Mouse (Mus musculus): ENCODE data around the gene AC131692.1. TPM values are rescaled to one million over a fixed set of nuclear protein-coding genes. Genes with fewer than 3 reads are reported as not detected.
A peak's percentile ranks its signal among the peaks of the same experiment; 100 is the strongest.

Gene AC131692.1
- polyA plus RNA-seq, 1 experiment from 2014 or later = not detected

DNA sequence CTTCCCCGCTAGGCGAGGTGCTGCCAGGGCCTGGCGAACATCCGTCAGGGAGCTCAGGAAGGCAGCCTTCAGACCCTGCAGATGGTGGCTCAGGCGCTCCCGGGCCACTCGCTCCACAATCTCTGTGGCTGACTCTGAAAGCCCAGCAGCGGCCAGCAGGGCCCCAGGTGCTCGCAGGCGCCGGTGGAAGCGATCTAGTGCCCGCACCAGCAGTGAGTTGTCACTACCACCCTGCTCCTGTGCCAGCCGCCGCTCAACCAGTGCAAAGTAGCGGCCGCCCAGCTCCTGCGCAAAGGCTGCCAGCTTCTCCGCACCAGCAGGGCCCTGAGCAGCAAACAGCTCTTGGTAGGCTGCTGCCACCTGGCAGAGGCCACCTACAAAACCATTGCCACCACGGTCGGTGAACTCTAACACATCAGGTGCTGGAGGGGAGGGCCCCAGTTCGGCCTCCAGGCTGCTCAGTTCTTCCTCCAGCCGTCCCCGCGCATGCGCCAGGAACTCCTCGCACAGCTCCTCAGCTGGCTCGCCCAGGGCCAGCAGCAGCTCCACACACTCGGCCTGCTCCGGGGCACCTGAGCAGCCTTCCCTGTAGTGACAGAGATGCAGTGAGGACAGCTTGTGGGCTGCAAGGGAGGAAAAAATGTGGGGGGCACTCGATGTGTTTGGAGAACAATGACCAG is 23.5 kb upstream of the AC131692.1 start:
- H3K27ac ChIP-seq (replicated peaks) = no peak overlapping the region
- peaks cover 37% of the 10 kb centered on the region for H3K4me1 ChIP-seq
- H3K9ac ChIP-seq (replicated peaks) = no peak overlapping the region
- H3K36me3 ChIP-seq = peaks cover 30% of the 10 kb centered on the region
- H3K9me3 ChIP-seq (replicated peaks) = no peaks in the 10 kb centered on the region
- H3K4me2 ChIP-seq = no peak overlapping the region
- no peaks in the 10 kb centered on the region for H3K27me3 ChIP-seq (replicated peaks)
- H3K4me3 ChIP-seq (replicated peaks) = no peak overlapping the region
- ATAC-seq (ENCODE audit: low FRiP score) = no peak
- WGBS = 94% methylated on average over 31 of the region's 31 CpGs

DNA sequence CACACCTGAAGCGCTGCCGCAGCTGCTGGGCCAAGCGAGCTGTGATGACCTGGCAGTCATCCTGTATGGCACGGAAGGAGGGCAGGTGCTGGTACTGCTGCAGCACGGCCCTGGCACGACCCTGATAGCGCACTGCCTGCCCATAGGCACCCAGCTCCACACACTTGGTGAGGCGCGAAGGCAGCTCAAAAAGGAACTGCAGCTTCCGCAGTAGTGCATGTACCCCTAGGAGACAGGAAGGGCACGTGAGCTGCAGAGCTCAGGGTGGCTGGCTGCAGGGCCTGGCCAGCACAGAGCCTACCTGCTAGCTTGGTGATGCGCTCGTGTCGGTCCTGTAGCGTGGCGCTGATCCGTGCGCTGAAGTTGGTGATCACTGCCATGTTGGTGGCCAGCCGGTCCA is 23.0 kb upstream of the AC131692.1 start:
- H3K36me3 ChIP-seq = peaks cover 30% of the 10 kb centered on the region
- 95% methylated on average over 19 of the region's 19 CpGs for WGBS
- H3K9me3 ChIP-seq (replicated peaks) = no peaks in the 10 kb centered on the region

DNA sequence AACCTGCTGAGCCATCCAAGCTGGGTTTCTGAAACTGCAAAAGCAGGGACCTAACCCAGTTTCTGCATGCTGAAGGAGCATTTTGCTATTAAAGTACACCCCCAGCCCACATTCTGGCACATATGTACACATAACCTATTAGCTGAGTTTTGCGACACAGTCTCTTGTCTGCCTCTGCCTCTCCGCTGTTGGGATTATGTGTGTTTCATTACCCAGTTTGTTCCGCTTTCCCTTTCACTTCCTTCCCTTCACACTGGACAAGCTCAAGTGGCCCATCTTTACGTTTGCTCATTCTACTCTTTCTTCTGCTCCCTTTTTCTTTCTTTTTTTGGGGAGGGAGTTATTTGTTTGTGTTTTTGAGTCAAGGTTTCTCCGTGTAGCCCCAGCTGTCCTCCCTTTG is 20.3 kb upstream of the AC131692.1 start:
- H3K9me3 ChIP-seq (replicated peaks) = no peaks in the 10 kb centered on the region
- peaks cover 27% of the 10 kb centered on the region for H3K4me1 ChIP-seq
- H3K27ac ChIP-seq (replicated peaks) = no peak overlapping the region
- H3K4me3 ChIP-seq (replicated peaks) = no peak overlapping the region
- H3K9ac ChIP-seq (replicated peaks) = no peak overlapping the region
- 90% methylated on average over 5 of the region's 5 CpGs for WGBS
- H3K36me3 ChIP-seq = peaks cover 29% of the 10 kb centered on the region
- no peak overlapping the region for H3K4me2 ChIP-seq
- H3K27me3 ChIP-seq (replicated peaks) = no peaks in the 10 kb centered on the region
- ATAC-seq (ENCODE audit: low FRiP score) = no peak

More for the DNA sequence above, 23.0 kb upstream of the AC131692.1 start:
- no peak for ATAC-seq (ENCODE audit: low FRiP score)
- Histone ChIP-seq H3K4me3 (replicated peaks) (no peak overlapping the region), H3K9ac (replicated peaks) (no peak overlapping the region), H3K4me1 (peaks cover 37% of the 10 kb centered on the region), H3K4me2 (no peak overlapping the region), H3K27me3 (replicated peaks) (no peaks in the 10 kb centered on the region), H3K27ac (replicated peaks) (no peak overlapping the region)

DNA sequence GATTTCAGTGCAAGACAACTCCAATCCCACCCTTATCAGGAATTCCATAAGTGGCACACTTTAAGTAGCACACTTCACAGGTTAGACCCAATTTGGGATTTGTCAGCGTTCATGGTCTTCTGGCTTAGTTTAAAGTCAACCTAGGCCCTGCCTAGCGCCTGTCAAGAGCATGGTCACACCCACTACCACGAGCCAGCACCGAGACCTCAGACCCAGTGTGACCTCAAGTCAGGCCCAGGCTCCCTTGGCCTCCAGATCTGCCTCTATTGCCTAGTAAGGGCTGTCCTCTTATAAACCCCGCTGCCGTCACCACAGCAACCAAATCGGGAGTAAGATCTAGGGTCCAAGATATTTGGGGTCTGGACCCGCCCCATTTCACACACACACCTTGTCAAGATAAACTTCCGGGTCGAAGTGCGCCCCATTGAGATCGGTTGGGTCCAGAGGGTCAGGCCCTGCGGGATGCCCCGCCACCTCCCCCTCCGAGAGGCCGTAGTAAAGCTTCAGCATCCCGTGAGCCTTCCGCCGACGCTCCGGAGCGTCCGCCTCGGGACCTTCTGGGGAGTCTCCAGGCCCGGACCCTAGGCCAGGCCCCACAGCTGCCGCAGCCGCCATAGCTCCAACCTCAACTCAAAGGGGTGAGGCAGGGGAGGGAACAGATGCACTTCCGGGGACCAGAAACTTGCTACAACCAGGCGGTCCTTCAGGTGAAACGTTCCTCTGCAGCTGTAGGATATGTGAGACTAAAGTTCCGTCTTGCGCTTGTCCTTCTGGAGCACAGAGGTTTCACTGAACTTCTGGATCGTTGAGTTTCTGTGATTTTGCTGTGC is 17.4 kb upstream of the AC131692.1 start, which contains the start of gene Vps51:
Vps51 (minus strand) TSS at position 668 of the 830 bp plus-strand sequence.
- H3K27me3 ChIP-seq (replicated peaks) = no peaks in the 10 kb centered on the region
- peak within 1 kb of the TSS; percentile 91 for H3K4me2 ChIP-seq
- H3K27ac ChIP-seq (replicated peaks) = peak within 1 kb of the TSS; percentile 92
- peak within 1 kb of the TSS; percentile 63 for H3K9ac ChIP-seq (replicated peaks)
- peaks cover 24% of the 10 kb centered on the region for H3K36me3 ChIP-seq
- ATAC-seq (ENCODE audit: low FRiP score) = peak; percentile 87
- H3K4me3 ChIP-seq (replicated peaks) = peak within 1 kb of the TSS; percentile 63
- WGBS = 2% methylated on average over 33 of the region's 33 CpGs
- peaks cover 27% of the 10 kb centered on the region for H3K4me1 ChIP-seq
- no peaks in the 10 kb centered on the region for H3K9me3 ChIP-seq (replicated peaks)

DNA sequence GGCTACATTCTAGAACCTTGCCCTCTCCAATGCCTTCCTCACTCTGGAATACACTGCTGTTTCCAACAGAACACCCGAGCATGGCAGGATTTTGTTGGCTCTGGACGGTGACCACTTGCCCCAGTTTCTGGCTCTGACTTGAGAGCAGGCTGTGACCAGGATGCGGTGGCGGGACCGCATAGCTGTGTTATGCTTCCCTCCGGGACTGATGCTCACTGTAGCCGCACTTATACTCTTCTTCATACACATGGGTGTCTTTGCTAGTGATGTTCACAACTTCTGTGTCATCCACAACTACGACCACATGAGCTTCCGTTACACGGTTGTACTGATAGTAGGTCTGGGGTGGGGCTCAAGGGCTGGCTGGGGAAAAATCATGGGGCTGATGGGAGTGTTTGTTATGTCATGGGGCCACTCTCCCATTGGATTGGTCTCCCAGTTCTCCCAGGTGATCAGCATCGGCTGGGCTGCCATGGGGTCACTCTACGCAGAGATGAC is 14.2 kb upstream of the AC131692.1 start, which contains the start of gene Tmem262:
Tmem262 (plus strand) TSS at position 51 of the 498 bp plus-strand sequence.
- Histone ChIP-seq H3K4me3 (replicated peaks) (no peak within 1 kb of the TSS), H3K9me3 (replicated peaks) (no peaks in the 10 kb centered on the region), H3K27ac (replicated peaks) (no peak within 1 kb of the TSS), H3K9ac (replicated peaks) (no peak within 1 kb of the TSS), H3K27me3 (replicated peaks) (no peaks in the 10 kb centered on the region), H3K4me1 (peaks cover 45% of the 10 kb centered on the region), H3K4me2 (no peak within 1 kb of the TSS), H3K36me3 (peaks cover 35% of the 10 kb centered on the region)
- no peak for ATAC-seq (ENCODE audit: low FRiP score)
- 94% methylated on average over 12 of the region's 12 CpGs for WGBS

DNA sequence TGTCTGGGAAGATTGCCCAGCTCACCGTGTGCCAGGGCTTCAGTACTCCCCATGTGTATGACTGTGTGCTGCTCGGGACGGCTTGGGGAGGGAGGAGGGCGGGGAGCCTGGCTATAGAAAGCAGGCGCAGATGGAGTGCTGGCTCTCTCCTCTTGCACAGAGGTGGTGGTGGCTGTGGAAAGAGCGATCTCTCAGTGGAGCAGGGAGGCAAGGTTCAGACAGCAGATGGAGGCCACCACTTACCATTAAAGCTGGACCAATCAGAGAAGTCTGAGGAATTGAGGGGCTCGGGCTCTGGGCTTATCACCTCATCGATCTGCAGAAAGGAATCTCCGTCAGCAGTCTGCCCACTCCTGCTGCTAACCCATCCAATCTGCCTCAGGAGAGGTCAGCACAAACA is 12.1 kb upstream of the AC131692.1 start, which contains the start of gene Gm28374:
Gm28374 (minus strand) TSS at position 101 of the 400 bp plus-strand sequence.
- no peak within 1 kb of the TSS for H3K9ac ChIP-seq (replicated peaks)
- no peak for ATAC-seq (ENCODE audit: low FRiP score)
- no peak within 1 kb of the TSS for H3K27ac ChIP-seq (replicated peaks)
- peaks cover 37% of the 10 kb centered on the region for H3K4me1 ChIP-seq
- no peak within 1 kb of the TSS for H3K4me2 ChIP-seq
- H3K36me3 ChIP-seq = peaks cover 35% of the 10 kb centered on the region
- H3K27me3 ChIP-seq (replicated peaks) = no peaks in the 10 kb centered on the region
- 92% methylated on average over 9 of the region's 9 CpGs for WGBS
- H3K9me3 ChIP-seq (replicated peaks) = no peaks in the 10 kb centered on the region
- H3K4me3 ChIP-seq (replicated peaks) = no peak within 1 kb of the TSS

DNA sequence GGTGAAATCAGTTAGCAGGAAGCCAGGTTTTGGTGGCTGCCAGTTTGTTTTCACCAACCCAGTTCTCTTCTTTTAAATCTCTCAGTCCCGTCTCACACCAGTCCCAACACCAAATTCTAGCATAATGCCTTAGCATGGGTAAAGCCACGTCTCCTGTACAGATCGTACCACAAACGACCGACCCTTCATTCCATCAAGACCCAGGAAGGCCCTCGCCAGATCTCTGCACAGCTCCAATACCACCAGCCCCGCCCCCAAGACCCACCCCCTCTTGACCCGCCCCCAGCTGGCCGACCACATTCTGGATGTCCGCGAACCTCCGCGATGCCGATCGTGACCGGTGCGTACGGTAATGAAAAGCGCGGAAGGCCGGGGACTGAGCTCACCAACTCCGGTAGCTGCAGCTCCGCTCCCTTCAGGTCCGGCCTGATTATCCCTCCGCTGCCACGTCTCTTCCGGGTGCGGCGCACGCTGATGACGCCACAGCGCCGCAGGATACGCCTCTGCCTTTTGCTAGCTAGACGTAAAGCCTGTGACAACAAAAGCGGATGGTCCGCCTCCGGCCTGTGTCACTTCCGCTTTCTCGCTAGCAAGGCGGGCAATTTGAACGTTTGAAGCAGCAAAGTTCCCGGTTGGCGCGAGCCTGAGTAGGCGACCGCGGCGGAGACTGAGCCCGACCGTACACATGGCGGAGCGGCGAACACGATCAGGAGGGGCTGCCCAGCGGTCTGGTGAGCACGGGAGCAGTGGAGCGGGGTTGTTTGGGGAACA is 9.6 kb upstream of the AC131692.1 start, which contains the start of the genes Zfpl1 and Cdca5:
Zfpl1 (minus strand) TSS at position 479 of the 771 bp plus-strand sequence.
Cdca5 (plus strand) TSS at position 506 of the 771 bp plus-strand sequence.
- H3K27ac ChIP-seq (replicated peaks) = peak within 1 kb of the TSS; percentile 71
- peak; percentile 91 for ATAC-seq (ENCODE audit: low FRiP score)
- WGBS = under 1% methylated on average over 58 of the region's 58 CpGs
- H3K36me3 ChIP-seq = peaks cover 34% of the 10 kb centered on the region
- no peaks in the 10 kb centered on the region for H3K9me3 ChIP-seq (replicated peaks)
- H3K4me1 ChIP-seq = peaks cover 30% of the 10 kb centered on the region
- H3K4me3 ChIP-seq (replicated peaks) = peak within 1 kb of the TSS; percentile 67
- H3K27me3 ChIP-seq (replicated peaks) = no peaks in the 10 kb centered on the region
- H3K4me2 ChIP-seq = peak within 1 kb of the TSS; percentile 94
- H3K9ac ChIP-seq (replicated peaks) = peak within 1 kb of the TSS; percentile 65

DNA sequence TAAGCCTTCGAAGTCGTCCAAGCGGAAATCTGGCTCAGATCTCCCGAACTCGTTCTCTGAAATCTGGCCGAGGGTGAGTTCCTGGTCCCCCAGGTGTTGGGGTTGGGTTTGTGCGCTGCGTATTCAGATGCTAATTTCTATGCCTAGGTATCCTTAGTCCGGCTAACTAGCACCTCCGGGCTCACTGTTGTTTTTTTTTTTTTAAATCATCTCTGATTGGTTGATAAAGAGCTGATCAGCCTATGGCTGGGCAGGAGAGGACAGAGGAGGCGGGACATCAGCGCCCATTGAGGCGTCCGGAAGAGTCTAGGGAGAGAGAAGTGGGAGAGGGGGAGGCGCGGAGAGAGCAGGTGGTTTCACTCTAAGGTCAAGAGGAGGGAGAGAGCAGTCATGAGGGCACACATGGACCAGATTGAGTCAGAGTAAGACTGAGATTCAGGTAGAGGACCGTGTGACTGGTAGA is 8.8 kb upstream of the AC131692.1 start:
- WGBS = under 1% methylated on average over 17 of the region's 17 CpGs

DNA sequence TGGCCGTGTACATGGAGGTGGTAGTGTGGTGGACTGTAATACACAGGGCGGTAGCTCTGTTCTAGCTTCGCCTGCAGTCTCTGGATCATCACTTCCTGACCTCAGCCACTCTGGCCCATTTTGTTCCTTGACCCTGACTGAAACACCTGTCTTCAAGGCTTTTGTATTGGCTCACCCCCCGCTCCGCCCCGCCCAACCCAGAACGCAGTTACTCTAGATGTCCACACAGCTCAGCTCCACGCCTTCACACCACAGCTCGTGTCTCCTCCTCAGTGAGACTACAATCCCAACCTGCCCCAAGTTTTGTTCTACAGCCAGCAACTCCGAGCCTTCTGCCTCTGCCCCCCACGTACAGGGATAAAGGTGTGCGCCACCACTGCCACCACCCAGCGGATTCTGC is 5.4 kb upstream of the AC131692.1 start:
- Histone ChIP-seq H3K9me3 (replicated peaks) (no peaks in the 10 kb centered on the region), H3K4me1 (peaks cover 15% of the 10 kb centered on the region), H3K4me2 (no peak overlapping the region), H3K36me3 (0 out of 2 replicates have a peak, but pooled peaks cover 3% of the 10 kb centered on the region), H3K27me3 (replicated peaks) (no peaks in the 10 kb centered on the region), H3K27ac (replicated peaks) (no peak overlapping the region), H3K9ac (replicated peaks) (no peak overlapping the region), H3K4me3 (replicated peaks) (no peak overlapping the region)
- no peak for ATAC-seq (ENCODE audit: low FRiP score)
- WGBS = 94% methylated on average over 13 of the region's 13 CpGs

More for the DNA sequence above, 8.8 kb upstream of the AC131692.1 start:
- peaks cover 26% of the 10 kb centered on the region for H3K36me3 ChIP-seq
- H3K9ac ChIP-seq (replicated peaks) = no peak overlapping the region
- ATAC-seq (ENCODE audit: low FRiP score) = peak; percentile 36; the same call in 1 of the 2 replicates
- no peaks in the 10 kb centered on the region for H3K27me3 ChIP-seq (replicated peaks)
- H3K9me3 ChIP-seq (replicated peaks) = no peaks in the 10 kb centered on the region
- H3K4me2 ChIP-seq = peak overlapping the region; percentile 94
- peak overlapping the region; percentile 67 for H3K4me3 ChIP-seq (replicated peaks)
- H3K4me1 ChIP-seq = peaks cover 30% of the 10 kb centered on the region
- H3K27ac ChIP-seq (replicated peaks) = no peak overlapping the region

DNA sequence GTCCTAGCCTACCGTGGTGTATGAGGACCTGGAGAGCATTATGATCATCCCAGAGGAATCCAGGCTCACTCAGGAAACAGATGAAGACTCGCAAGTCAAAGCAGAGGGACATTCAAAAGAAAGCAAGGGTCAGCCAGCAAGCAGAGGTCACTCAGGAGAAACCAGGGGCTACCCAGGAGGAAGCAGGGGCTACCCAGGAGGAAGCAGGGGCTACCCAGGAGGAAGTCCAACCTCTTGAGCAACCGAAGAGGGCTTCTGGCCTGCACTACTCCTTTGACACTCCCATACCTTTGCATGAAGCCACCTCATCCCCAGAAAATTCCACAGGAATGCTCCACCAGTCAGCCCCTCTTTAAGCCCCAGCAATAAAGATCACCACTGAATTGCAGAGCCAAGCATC is 3.6 kb downstream of the AC131692.1 start:
- no peaks in the 10 kb centered on the region for H3K4me1 ChIP-seq
- 84% methylated on average over 3 of the region's 3 CpGs for WGBS
- H3K9me3 ChIP-seq (replicated peaks) = no peaks in the 10 kb centered on the region
- no peak overlapping the region for H3K9ac ChIP-seq (replicated peaks)
- no peak overlapping the region for H3K4me2 ChIP-seq
- no peak for ATAC-seq (ENCODE audit: low FRiP score)
- no peaks in the 10 kb centered on the region for H3K27me3 ChIP-seq (replicated peaks)
- H3K27ac ChIP-seq (replicated peaks) = no peak overlapping the region
- no peak overlapping the region for H3K4me3 ChIP-seq (replicated peaks)
- H3K36me3 ChIP-seq = no peaks in the 10 kb centered on the region

DNA sequence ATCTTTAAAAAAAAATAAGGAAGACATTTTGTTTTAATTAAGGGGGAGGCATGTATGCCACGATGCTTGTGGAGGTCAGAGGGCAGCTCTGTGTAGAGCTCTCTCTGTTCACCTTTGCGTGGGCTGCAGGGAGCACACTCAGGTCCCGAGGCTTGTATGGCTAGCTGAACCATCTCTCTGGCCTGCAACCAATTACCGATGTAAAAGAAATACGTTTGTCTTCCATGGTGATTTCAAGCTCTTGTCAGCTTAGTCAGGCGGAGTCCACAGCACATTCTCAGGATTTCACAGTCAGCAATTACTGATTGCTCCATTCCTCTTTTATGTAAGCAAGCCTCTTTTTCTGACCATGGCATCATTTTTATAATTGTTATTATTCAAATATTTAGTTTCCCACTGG is 7.0 kb downstream of the AC131692.1 start:
- H3K4me1 ChIP-seq = no peaks in the 10 kb centered on the region
- H3K9ac ChIP-seq (replicated peaks) = no peak overlapping the region
- H3K4me3 ChIP-seq (replicated peaks) = no peak overlapping the region
- no peaks in the 10 kb centered on the region for H3K9me3 ChIP-seq (replicated peaks)
- H3K27me3 ChIP-seq (replicated peaks) = no peaks in the 10 kb centered on the region
- no peak for ATAC-seq (ENCODE audit: low FRiP score)
- no peak overlapping the region for H3K27ac ChIP-seq (replicated peaks)
- no peak overlapping the region for H3K4me2 ChIP-seq
- H3K36me3 ChIP-seq = no peaks in the 10 kb centered on the region
- WGBS = 58% methylated on average over 6 of the region's 6 CpGs

Data from neural tube, embryonic 15.5 days (tissue).